Mouse (Mus musculus): ENCODE data around the gene Eln. TPM values are rescaled to one million over a fixed set of nuclear protein-coding genes. Genes with fewer than 3 reads are reported as not detected.

Eln gene
- polyA plus RNA-seq, 1 experiment from 2014 or later: 77.7 TPM

DNA sequence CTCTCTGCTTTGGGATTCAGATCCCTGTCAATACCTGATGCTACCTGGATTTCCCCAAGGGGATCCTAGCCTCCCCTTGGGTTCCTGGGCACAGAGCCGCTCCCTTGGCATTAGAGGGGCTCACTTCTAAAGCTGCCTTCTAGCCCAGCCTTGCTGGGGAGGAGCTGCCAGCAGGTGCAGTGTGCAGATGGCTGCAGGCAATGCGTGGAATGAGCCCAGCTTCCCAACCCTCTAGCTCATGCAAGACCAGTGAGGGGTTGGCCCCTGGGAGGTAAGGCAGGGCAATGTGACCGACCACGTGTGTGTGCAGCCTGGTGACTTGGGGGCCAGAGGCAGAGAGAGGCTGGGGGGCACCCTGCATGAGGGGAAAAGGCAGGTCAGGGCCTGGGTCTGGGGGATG is 90.4 kb downstream of the Eln start:
- ATAC-seq (replicated peaks; ENCODE audit: low FRiP score, low read depth) (no peak), DNase-seq (ENCODE audit: low spot score) (no peak)
- Histone ChIP-seq H3K9ac (ENCODE audit: low read depth, low read length) (no peak overlapping the region), H3K36me3 (ENCODE audit: insufficient read depth, low read length) (peaks cover 12% of the 10 kb centered on the region; the same call in 1 of the 2 replicates), H3K9me3 (replicated peaks; ENCODE audit: low read length) (no peaks in the 10 kb centered on the region), H3K4me3 (replicated peaks; ENCODE audit: low read depth, low read length) (no peak overlapping the region), H3K4me2 (ENCODE audit: low read length) (no peak overlapping the region), H3K27ac (no peak overlapping the region), H3K4me1 (replicated peaks; ENCODE audit: insufficient read depth, low read length) (no peaks in the 10 kb centered on the region), H3K27me3 (ENCODE audit: insufficient read depth, low read length) (no peaks in the 10 kb centered on the region)
- TF ChIP-seq CTCF (IDR thresholded peaks at IDR 0.05; ENCODE audit: low read depth): no peak
- WGBS: 73% methylated on average over 4 of the region's 4 CpGs

Other genes with a start within 250 kb of the Eln start
- gene Clip2, start 194.9 kb downstream of the Eln start, polyA plus RNA-seq (2015; fragmentation: Nextera tagmentation; extraction: Ambion mirVana): 3.3 TPM in 2 replicates
- 0.23 and 0.32 TPM in 2 replicates for gene Syna, start 187.2 kb downstream of the Eln start, polyA plus RNA-seq (2015; fragmentation: Nextera tagmentation; extraction: Ambion mirVana)
- 155 and 188 TPM in 2 replicates for gene Rfc2, start 166.0 kb downstream of the Eln start, polyA plus RNA-seq (2015; fragmentation: Nextera tagmentation; extraction: Ambion mirVana)
- 0.45 and 0.93 TPM in 2 replicates for gene Lat2, start 132.3 kb downstream of the Eln start, polyA plus RNA-seq (2015; fragmentation: Nextera tagmentation; extraction: Ambion mirVana)
- 327 and 365 TPM in 2 replicates for gene Eif4h, start 107.8 kb downstream of the Eln start, polyA plus RNA-seq (2015; fragmentation: Nextera tagmentation; extraction: Ambion mirVana)
- gene Limk1, start 58.7 kb downstream of the Eln start, polyA plus RNA-seq (2015; fragmentation: Nextera tagmentation; extraction: Ambion mirVana): 3.4 and 3.6 TPM in 2 replicates
- not detected in 2 replicates for gene Tmem270, start 159.4 kb upstream of the Eln start, polyA plus RNA-seq (2015; fragmentation: Nextera tagmentation; extraction: Ambion mirVana)
- gene Cldn13, start 168.2 kb upstream of the Eln start, polyA plus RNA-seq (2015; fragmentation: Nextera tagmentation; extraction: Ambion mirVana): 0.14 TPM in 1 of 2 replicates, not detected in the other
- 41.5 and 43.4 TPM in 2 replicates for gene Mettl27, start 185.0 kb upstream of the Eln start, polyA plus RNA-seq (2015; fragmentation: Nextera tagmentation; extraction: Ambion mirVana)
- 55.7 and 59.1 TPM in 2 replicates for gene Cldn4, start 199.6 kb upstream of the Eln start, polyA plus RNA-seq (2015; fragmentation: Nextera tagmentation; extraction: Ambion mirVana)
- 72.4 and 72.9 TPM in 2 replicates for gene Cldn3, start 238.9 kb upstream of the Eln start, polyA plus RNA-seq (2015; fragmentation: Nextera tagmentation; extraction: Ambion mirVana)

All from kidney, postnatal 0 days (tissue).